Comparison of ENCODE assay signal across 22 mouse cellular contexts in the genomic region with DNA sequence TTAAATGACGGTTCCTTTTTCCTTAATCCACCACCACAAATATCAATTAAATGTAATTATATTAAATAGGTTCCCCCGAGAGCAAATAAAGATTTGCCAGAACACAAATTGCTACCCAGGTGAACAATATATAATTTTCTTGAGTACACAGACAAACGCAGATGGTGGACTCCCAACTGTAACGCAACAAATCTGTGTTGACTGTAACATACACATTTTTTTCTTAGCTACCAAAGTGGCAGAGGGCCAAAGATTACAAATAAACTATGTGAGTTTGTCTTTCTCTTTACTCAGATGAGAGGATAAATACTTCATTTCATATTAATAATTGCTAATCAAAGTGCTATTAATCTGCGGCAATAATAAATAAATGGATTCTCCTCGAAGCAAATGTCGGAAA.
DNase-seq lines count a peak whose midpoint lies in the region; ATAC-seq and TF ChIP-seq lines count a peak whose summit lies in the region.
"Had no signal": no experiment of that assay in that cellular context is flagged by ENCODE, and none has a peak within 500 bp of the region (broad histone marks: within the 10 kb centered on the region; RNA-seq: fewer than 3 reads in every experiment).

No protein-coding gene starts in this region.

- H3K4me2 ChIP-seq in embryonic facial prominence, embryonic 13.5 days: 0 out of 2 replicates have a peak overlapping the region, but pooled peaks have one; percentile 9
- peak overlapping the region; percentile 13; the same call in 1 of the 2 replicates for H3K4me2 ChIP-seq in limb, embryonic 12.5 days
- peak overlapping the region; percentile 13 for H3K4me2 ChIP-seq in myocyte (ENCODE audit: low read depth)
- H3K4me2 ChIP-seq: forebrain, embryonic 12.5 days; heart, embryonic 11.5 days; heart, embryonic 15.5 days; hindbrain, embryonic 14.5 days had no signal

- no peaks in the 10 kb centered on the region for H3K36me3 ChIP-seq in embryonic facial prominence, embryonic 13.5 days
- no peaks in the 10 kb centered on the region for H3K36me3 ChIP-seq in embryonic facial prominence, embryonic 10.5 days (replicated peaks)
- no peaks in the 10 kb centered on the region for H3K36me3 ChIP-seq in limb, embryonic 12.5 days
- no peaks in the 10 kb centered on the region for H3K36me3 ChIP-seq in limb, embryonic 10.5 days
- H3K36me3 ChIP-seq in myocyte (ENCODE audit: control insufficient read depth, insufficient read depth): no peaks in the 10 kb centered on the region
- H3K36me3 ChIP-seq: forebrain, embryonic 12.5 days; G1E; heart, embryonic 15.5 days; hindbrain, embryonic 10.5 days had no signal

- no peaks in the 10 kb centered on the region for H3K9me3 ChIP-seq in embryonic facial prominence, embryonic 13.5 days
- H3K9me3 ChIP-seq in embryonic facial prominence, embryonic 10.5 days: no peaks in the 10 kb centered on the region
- no peaks in the 10 kb centered on the region for H3K9me3 ChIP-seq in limb, embryonic 12.5 days
- no peaks in the 10 kb centered on the region for H3K9me3 ChIP-seq in limb, embryonic 10.5 days (replicated peaks)
- H3K9me3 ChIP-seq: forebrain, embryonic 12.5 days; G1E; heart, embryonic 15.5 days; hindbrain, embryonic 10.5 days had no signal

- ATAC-seq in embryonic facial prominence, embryonic 13.5 days (ENCODE audit: insufficient number of reproducible peaks, insufficient read depth, low FRiP score, low TSS enrichment, low read depth): no peak
- 0 out of 2 replicates have a peak, but pooled peaks have one; percentile 22 for ATAC-seq in limb, embryonic 12.5 days (ENCODE audit: insufficient number of reproducible peaks, insufficient read depth, low FRiP score, low TSS enrichment, low read depth)
- ATAC-seq: CD4-positive, CD25-positive, alpha-beta regulatory T cell, adult 4 months; forebrain, postnatal 0 days had no signal

- H3K79me2 ChIP-seq in myocyte (ENCODE audit: control insufficient read depth, insufficient read depth): no peaks in the 10 kb centered on the region

- peaks cover 3% of the 10 kb centered on the region; the same call in 1 of the 2 replicates for H3K27me3 ChIP-seq in embryonic facial prominence, embryonic 13.5 days
- H3K27me3 ChIP-seq in embryonic facial prominence, embryonic 10.5 days (replicated peaks; ENCODE audit: low read depth, poor library complexity, severe bottlenecking): no peaks in the 10 kb centered on the region
- no peaks in the 10 kb centered on the region for H3K27me3 ChIP-seq in limb, embryonic 12.5 days
- no peaks in the 10 kb centered on the region for H3K27me3 ChIP-seq in limb, embryonic 10.5 days (ENCODE audit: low read depth, poor library complexity, severe bottlenecking)
- H3K27me3 ChIP-seq in myocyte (ENCODE audit: control insufficient read depth, insufficient read depth, insufficient read length): no peaks in the 10 kb centered on the region
- H3K27me3 ChIP-seq: forebrain, embryonic 12.5 days; heart, embryonic 15.5 days had no signal

- peaks cover 21% of the 10 kb centered on the region for H3K4me1 ChIP-seq in embryonic facial prominence, embryonic 13.5 days
- peaks cover 11% of the 10 kb centered on the region for H3K4me1 ChIP-seq in embryonic facial prominence, embryonic 10.5 days
- peaks cover 32% of the 10 kb centered on the region for H3K4me1 ChIP-seq in limb, embryonic 12.5 days (replicated peaks)
- H3K4me1 ChIP-seq in limb, embryonic 10.5 days: no peaks in the 10 kb centered on the region; the same call in 1 of the 2 replicates
- H3K4me1 ChIP-seq: heart, embryonic 15.5 days; hindbrain, embryonic 10.5 days had no signal

- no peak for TF ChIP-seq CTCF in brain, embryonic 14.5 days (IDR thresholded peaks at IDR 0.05; ENCODE audit: borderline replicate concordance, extremely low read depth, insufficient read depth, insufficient read length)

- no peak overlapping the region for H3K9ac ChIP-seq in embryonic facial prominence, embryonic 13.5 days
- no peak overlapping the region for H3K9ac ChIP-seq in limb, embryonic 12.5 days (replicated peaks)
- H3K9ac ChIP-seq: forebrain, embryonic 12.5 days; forebrain, postnatal 0 days; heart, embryonic 15.5 days; hindbrain, embryonic 14.5 days had no signal

- DNase-seq in embryonic facial prominence, embryonic 10.5 days (ENCODE audit: low spot score): no peak
- DNase-seq in limb, embryonic 10.5 days (ENCODE audit: low spot score): no peak
- peak; percentile 58 for DNase-seq in brain, embryonic 14.5 days (ENCODE audit: low read depth)
- DNase-seq in adrenal gland, adult 8-10 months: no peak
- DNase-seq: adrenal gland, postnatal 14 days; B cell, adult 2 months; cerebellum, adult 18-20 months; cerebellum, adult 9-11 months; cerebellum, postnatal 36 days; forebrain, postnatal 0 days; gastrocnemius, postnatal 14 days; heart, adult 2 months had no signal

- no peak overlapping the region for H3K27ac ChIP-seq in embryonic facial prominence, embryonic 13.5 days
- H3K27ac ChIP-seq in embryonic facial prominence, embryonic 10.5 days (replicated peaks): no peak overlapping the region
- no peak overlapping the region for H3K27ac ChIP-seq in limb, embryonic 12.5 days
- no peak overlapping the region for H3K27ac ChIP-seq in limb, embryonic 10.5 days
- H3K27ac ChIP-seq: forebrain, embryonic 12.5 days; heart, adult 2 months; hindbrain, embryonic 10.5 days; hindbrain, embryonic 14.5 days had no signal

- no peak overlapping the region for H3K4me3 ChIP-seq in embryonic facial prominence, embryonic 13.5 days
- H3K4me3 ChIP-seq in embryonic facial prominence, embryonic 10.5 days: no peak overlapping the region
- H3K4me3 ChIP-seq in limb, embryonic 12.5 days (replicated peaks): no peak overlapping the region
- no peak overlapping the region for H3K4me3 ChIP-seq in limb, embryonic 10.5 days
- no peak overlapping the region for H3K4me3 ChIP-seq in myocyte
- H3K4me3 ChIP-seq: forebrain, embryonic 12.5 days; heart, adult 2 months; heart, embryonic 15.5 days; hindbrain, embryonic 10.5 days had no signal

- 41% methylated on average over 7 of the region's 7 CpGs for WGBS in embryonic facial prominence, embryonic 13.5 days
- 78% methylated on average over 7 of the region's 7 CpGs for WGBS in embryonic facial prominence, embryonic 10.5 days
- 37% methylated on average over 7 of the region's 7 CpGs for WGBS in limb, embryonic 12.5 days
- 91% methylated on average over 7 of the region's 7 CpGs for WGBS in limb, embryonic 10.5 days

- H3ac ChIP-seq in myocyte (ENCODE audit: control insufficient read depth, insufficient read length): no peak overlapping the region

- no peak for TF ChIP-seq POLR2A in brain, embryonic 14.5 days (IDR thresholded peaks at IDR 0.05; ENCODE audit: borderline replicate concordance, extremely low read depth, insufficient read depth, insufficient read length, poor library complexity, severe bottlenecking)
- no peak for TF ChIP-seq POLR2A in myocyte (IDR thresholded peaks at IDR 0.05; ENCODE audit: insufficient read length, low read depth)

TF ChIP-seq in myocyte, 11 proteins besides CTCF, POLR2A, EP300 and RAD21:
- TF ChIP-seq MYOD1 (IDR thresholded peaks at IDR 0.05; ENCODE audit: control insufficient read depth in 1 of 3, insufficient read length in 2 of 3, low read depth in 2 of 3): no peak
- TF ChIP-seq USF1 (IDR thresholded peaks at IDR 0.05; ENCODE audit: low read depth): no peak
- TF ChIP-seq CEBPB (IDR thresholded peaks at IDR 0.05; ENCODE audit: insufficient read depth, poor library complexity, severe bottlenecking): no peak
- TF ChIP-seq SRF (IDR thresholded peaks at IDR 0.05; ENCODE audit: control insufficient read depth, insufficient read length, low read depth): no peak
TF ChIP-seq in myocyte: peak in this region for 0.
